Mouse (Mus musculus) intestine, embryonic 16.5 days (tissue): ENCODE measurements around the gene Dlg1. TPM values are rescaled to one million over a fixed set of nuclear protein-coding genes. Genes with fewer than 3 reads are reported as not detected.

Experiments used
- ATAC-seq: fragments of 200-750 bp; cut with Nextera tagmentation; 2 replicates; pipeline ENCODE4 v1.8.0; 2017; ENCODE audit warnings: moderate TSS enrichment, moderate library complexity
- H3K27ac ChIP-seq: fragments of 300-500 bp; sonication (generic); 2 replicates; pipeline ENCODE4 v1.5.1; 2014; ENCODE audit warnings: mild to moderate bottlenecking, low read length
- H3K27me3 ChIP-seq: fragments of 300-500 bp; sonication (generic); replicated peaks from 2 replicates; pipeline ENCODE4 v1.6.1; 2014; ENCODE audit warnings: low read length, control low read depth, mixed read lengths; ENCODE audit not compliant: control insufficient read depth, insufficient read depth
- H3K36me3 ChIP-seq: fragments of 300-500 bp; sonication (generic); 2 replicates; pipeline ENCODE4 v1.6.1; 2014; ENCODE audit warnings: low read length, control low read depth; ENCODE audit not compliant: control insufficient read depth, insufficient read depth
- H3K4me1 ChIP-seq: fragments of 300-500 bp; sonication (generic); 2 replicates; pipeline ENCODE4 v1.6.1; 2014; ENCODE audit warnings: low read length, control low read depth, mixed read lengths; ENCODE audit not compliant: control insufficient read depth, insufficient read depth
- H3K4me2 ChIP-seq: fragments of 300-500 bp; sonication (generic); 2 replicates; pipeline ENCODE4 v1.6.1; 2014; ENCODE audit warnings: low read depth, low read length, control low read depth
- H3K4me3 ChIP-seq: fragments of 300-500 bp; sonication (generic); 2 replicates; pipeline ENCODE4 v1.5.1; 2014; ENCODE audit warnings: mild to moderate bottlenecking, low read length
- H3K9ac ChIP-seq: fragments of 300-500 bp; sonication (generic); 2 replicates; pipeline ENCODE4 v1.6.1; 2014; ENCODE audit warnings: low read depth, low read length
- H3K9me3 ChIP-seq: fragments of 300-500 bp; sonication (generic); 2 replicates; pipeline ENCODE4 v1.6.1; 2016; ENCODE audit warnings: low read length, control low read depth; ENCODE audit not compliant: control insufficient read depth
- WGBS: fragments of 180-500 bp; shearing (Covaris S2); extraction: QIAGEN DNeasy Blood & Tissue Kit; methylation state at CpG from one replicate; pipeline ENCODE4 v1.1.7; 2014; 5-methylcytosine and 5-hydroxymethylcytosine counted together
- polyA plus RNA-seq: library from polyadenylated mRNA; unstranded; fragments of >200 nt; fragmentation: Nextera tagmentation; extraction: Ambion mirVana; gene quantifications from 2 replicates; pipeline ENCODE4 v1.2.1, GENCODE M21; 2015

Dlg1 gene
- polyA plus RNA-seq, 1 experiment from 2014 or later: 14.1 TPM

DNA sequence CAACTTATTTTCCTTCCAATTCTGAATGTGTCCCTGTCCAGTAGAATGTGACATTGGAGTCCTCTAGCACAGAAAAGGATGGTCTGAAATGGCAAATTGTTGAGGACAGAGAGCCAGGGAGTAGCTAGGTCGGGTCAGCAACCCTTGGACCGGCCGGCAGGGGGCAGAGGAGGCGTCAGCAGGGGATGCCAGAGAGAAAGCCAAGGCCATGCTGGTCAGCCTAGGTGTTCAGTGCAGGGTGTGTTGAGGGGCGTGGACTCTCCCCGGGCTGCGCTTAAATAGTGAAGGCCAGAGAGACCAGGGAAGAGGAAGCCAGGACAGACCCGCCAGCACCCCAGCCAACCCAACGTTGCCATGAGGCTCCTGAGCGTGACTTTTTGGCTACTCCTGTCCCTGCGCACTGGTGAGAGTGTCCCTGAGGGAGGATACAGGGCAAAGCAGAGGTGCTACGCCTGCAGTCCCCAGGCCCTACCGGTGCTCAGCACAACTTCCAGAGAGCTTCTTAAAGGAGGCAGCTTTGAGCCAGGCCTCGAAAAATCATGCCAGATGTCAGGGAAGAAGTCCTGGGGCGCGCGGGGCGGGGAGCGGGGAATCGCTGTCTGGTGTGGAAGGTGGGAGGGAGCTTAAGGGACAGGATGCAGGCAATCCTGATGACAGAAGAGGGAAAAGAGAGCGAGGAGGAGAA lies 215.5 kb downstream of the Dlg1 start, which contains the start of gene Meltf:
TSS of gene Meltf (plus strand) at position 238 of the 685 bp plus-strand sequence.
- Histone ChIP-seq H3K9me3 (no peaks in the 10 kb centered on the region), H3K27me3 (no peaks in the 10 kb centered on the region), H3K27ac (no peak within 1 kb of the TSS), H3K4me2 (peak within 1 kb of the TSS; percentile 43), H3K4me1 (peaks cover 6% of the 10 kb centered on the region), H3K4me3 (peak within 1 kb of the TSS; percentile 36), H3K36me3 (no peaks in the 10 kb centered on the region), H3K9ac (peak within 1 kb of the TSS; percentile 41)
- ATAC-seq: peak; percentile 85
- WGBS: 33% methylated on average over 21 of the region's 21 CpGs

DNA sequence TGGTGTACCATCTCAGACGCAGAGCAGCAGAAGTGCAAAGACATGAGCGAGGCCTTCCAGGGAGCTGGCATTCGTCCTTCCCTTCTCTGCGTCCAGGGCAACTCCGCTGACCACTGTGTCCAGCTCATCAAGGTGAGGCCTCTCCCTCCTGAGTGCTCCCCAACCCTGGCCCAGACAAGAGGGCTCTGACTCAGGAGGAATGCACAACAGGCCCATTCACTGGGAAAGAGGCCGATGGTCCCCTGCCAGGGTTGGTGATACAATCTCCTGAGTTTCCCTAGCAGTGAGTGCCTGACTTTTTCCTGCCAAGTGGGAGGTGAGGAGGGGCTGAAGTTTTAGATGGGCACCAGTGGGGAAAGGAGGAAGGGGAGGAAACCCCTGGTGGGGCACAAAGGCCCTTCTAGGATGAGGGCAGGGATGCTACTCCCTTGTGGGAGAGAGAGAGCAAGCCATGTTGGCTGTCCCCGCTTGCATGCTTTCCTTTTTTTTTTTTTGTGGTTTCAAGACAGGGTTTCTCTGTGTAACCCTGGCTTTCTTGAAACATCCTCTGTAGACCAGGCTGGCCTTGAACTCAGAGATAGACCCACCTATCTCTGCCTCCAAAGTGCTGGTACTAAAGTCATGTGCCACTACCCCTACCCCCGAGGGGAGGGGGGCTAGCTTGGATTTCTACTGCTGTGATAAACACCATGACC lies 217.1 kb downstream of the Dlg1 start:
- Histone ChIP-seq H3K4me3 (peak overlapping the region; percentile 36), H3K4me1 (peaks cover 7% of the 10 kb centered on the region), H3K9me3 (no peaks in the 10 kb centered on the region), H3K27ac (no peak overlapping the region), H3K36me3 (no peaks in the 10 kb centered on the region), H3K9ac (peak overlapping the region; percentile 41), H3K27me3 (no peaks in the 10 kb centered on the region), H3K4me2 (peak overlapping the region; percentile 25; the same call in 1 of the 2 replicates)
- WGBS: 84% methylated on average over 8 of the region's 8 CpGs
- no peak for ATAC-seq

DNA sequence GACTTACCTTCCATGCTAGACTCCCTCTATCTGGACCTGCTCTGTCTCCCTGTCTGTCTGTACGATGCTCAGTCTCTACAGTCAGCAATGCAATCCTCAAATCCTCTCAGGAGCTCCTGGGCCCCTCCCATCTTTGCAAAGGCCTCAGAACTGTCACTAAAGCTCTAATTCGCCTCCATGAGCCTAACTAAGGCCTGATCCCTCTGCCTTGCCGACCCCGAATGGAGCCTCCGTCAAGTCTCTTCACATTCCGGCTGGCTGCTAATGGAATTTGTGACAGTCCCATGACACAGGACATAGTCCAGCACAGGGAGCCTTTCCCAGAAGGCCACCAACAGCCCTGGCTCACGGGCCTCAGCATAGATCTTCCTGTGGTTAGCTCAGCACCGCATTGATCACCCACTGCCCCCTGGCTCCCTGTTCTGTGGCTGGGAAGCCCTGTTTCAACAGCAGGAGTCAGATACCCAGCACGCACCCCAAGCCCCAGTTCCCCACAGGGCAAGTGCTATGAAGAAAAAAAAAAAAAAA lies 219.2 kb downstream of the Dlg1 start:
- no peaks in the 10 kb centered on the region for H3K27me3 ChIP-seq
- H3K4me2 ChIP-seq: no peak overlapping the region
- ATAC-seq: no peak; the same call in 1 of the 2 replicates
- 67% methylated on average over 9 of the region's 9 CpGs for WGBS
- H3K36me3 ChIP-seq: no peaks in the 10 kb centered on the region
- no peak overlapping the region for H3K9ac ChIP-seq
- H3K4me3 ChIP-seq: no peak overlapping the region
- peaks cover 7% of the 10 kb centered on the region for H3K4me1 ChIP-seq
- no peaks in the 10 kb centered on the region for H3K9me3 ChIP-seq
- H3K27ac ChIP-seq: no peak overlapping the region

DNA sequence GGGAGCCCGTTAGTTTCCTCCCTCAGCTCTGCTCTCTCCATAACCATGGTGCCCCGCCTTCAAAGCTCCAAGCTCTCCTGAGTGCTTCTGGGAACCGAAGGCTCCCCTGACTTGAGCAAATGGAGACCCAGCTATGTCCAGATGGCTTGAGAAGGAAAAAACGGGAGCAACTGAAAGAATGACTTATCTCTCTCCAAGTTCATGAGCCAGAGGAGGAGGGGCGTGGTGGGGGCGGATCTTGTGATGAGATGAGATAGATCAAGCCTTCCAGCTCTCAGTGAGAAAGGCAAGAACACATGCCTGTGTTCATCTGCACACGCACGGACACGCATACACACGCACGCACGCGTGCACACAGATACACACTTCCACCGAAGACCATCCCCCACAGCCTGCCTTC lies 220.1 kb downstream of the Dlg1 start:
- peaks cover 7% of the 10 kb centered on the region for H3K4me1 ChIP-seq
- no peaks in the 10 kb centered on the region for H3K9me3 ChIP-seq
- H3K9ac ChIP-seq: no peak overlapping the region
- no peaks in the 10 kb centered on the region for H3K36me3 ChIP-seq
- H3K4me2 ChIP-seq: no peak overlapping the region
- no peak for ATAC-seq
- no peaks in the 10 kb centered on the region for H3K27me3 ChIP-seq
- WGBS: 68% methylated on average over 14 of the region's 14 CpGs
- H3K4me3 ChIP-seq: no peak overlapping the region
- no peak overlapping the region for H3K27ac ChIP-seq

DNA sequence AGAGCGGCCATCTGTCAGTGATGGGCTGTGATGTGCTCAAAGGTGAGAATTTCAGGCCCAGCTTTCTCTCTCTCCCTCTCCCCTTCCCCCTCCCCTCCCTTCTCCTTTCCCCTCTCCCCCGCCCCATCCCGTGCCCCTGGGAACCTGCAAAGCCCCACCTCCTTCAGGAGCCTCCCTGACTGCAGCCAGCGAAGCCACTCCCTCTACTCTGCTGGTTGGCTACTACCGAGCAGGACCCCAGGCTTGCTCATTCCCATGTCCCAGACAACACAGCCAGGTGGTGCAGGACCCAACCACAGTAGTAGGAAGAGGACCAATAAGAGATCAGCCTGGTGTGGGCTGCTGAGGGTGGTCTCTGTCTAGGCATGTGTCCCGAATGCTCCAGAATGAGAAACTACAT lies 220.7 kb downstream of the Dlg1 start:
- no peak for ATAC-seq
- Histone ChIP-seq H3K4me1 (peaks cover 7% of the 10 kb centered on the region), H3K36me3 (no peaks in the 10 kb centered on the region), H3K27ac (no peak overlapping the region), H3K4me2 (no peak overlapping the region), H3K27me3 (no peaks in the 10 kb centered on the region), H3K9me3 (no peaks in the 10 kb centered on the region), H3K9ac (no peak overlapping the region), H3K4me3 (no peak overlapping the region)
- WGBS: 27% methylated on average over 6 of the region's 6 CpGs

DNA sequence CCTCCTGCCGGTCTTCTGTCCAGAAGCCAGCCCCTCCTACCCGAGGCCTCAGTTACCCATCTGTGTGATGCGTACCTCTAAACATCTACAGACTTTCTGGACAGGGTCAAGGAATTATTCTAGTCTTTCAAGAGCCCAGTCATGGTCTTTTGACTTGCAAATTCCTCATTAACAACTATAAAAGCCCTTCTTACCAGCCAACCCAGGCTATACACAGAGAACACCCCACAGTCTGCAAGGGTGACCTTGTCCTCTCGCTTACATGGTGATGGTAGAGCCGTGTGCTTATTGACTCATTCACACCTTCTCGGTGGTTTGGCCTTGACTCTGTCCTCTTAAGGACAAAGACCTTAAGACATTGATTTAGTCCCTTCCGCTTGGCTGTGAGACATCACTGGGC lies 227.7 kb downstream of the Dlg1 start:
- Histone ChIP-seq H3K27ac (no peak overlapping the region), H3K4me2 (no peak overlapping the region), H3K4me3 (no peak overlapping the region), H3K9me3 (no peaks in the 10 kb centered on the region), H3K9ac (no peak overlapping the region), H3K36me3 (no peaks in the 10 kb centered on the region), H3K4me1 (no peaks in the 10 kb centered on the region), H3K27me3 (no peaks in the 10 kb centered on the region)
- no peak for ATAC-seq
- WGBS: 77% methylated on average over 7 of the region's 7 CpGs

DNA sequence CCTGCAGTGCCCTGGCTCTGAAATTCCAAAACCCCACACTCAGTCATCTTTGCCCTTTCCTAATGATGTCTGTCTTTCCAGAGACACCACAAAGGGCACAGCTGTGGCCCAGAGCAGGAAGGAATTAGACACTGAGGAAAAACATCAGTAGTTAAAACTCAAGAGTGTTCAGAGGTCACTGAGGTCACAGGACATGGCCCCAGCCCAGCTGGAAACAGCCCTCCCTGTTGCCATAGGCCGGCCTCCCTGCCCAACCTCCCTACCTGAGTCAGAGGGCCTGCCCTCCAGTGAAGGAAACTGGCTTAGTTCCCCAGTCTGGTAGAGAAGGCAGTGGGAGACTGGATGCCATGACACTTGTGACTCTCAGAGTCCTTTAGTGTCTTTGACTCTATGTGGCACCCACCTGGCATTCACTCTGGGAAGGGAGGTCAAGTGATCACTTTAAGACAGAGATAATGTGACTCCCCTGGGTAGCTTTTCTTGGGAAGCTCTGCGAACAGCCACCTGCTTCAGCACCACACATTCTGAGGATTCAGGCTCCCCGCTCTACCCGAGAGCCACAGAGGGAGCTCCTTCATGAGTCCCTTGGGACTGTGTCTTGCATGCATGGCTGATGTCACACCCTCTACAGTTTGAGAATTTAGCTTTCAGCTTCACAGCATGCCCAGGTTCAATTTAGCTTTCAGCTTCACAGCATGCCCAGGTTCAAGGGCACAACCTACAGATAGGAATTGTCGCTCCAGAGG lies 230.3 kb downstream of the Dlg1 start:
- H3K4me1 ChIP-seq: peaks cover 8% of the 10 kb centered on the region; the same call in 1 of the 2 replicates
- no peaks in the 10 kb centered on the region for H3K9me3 ChIP-seq
- WGBS: 69% methylated on average over 5 of the region's 5 CpGs

DNA sequence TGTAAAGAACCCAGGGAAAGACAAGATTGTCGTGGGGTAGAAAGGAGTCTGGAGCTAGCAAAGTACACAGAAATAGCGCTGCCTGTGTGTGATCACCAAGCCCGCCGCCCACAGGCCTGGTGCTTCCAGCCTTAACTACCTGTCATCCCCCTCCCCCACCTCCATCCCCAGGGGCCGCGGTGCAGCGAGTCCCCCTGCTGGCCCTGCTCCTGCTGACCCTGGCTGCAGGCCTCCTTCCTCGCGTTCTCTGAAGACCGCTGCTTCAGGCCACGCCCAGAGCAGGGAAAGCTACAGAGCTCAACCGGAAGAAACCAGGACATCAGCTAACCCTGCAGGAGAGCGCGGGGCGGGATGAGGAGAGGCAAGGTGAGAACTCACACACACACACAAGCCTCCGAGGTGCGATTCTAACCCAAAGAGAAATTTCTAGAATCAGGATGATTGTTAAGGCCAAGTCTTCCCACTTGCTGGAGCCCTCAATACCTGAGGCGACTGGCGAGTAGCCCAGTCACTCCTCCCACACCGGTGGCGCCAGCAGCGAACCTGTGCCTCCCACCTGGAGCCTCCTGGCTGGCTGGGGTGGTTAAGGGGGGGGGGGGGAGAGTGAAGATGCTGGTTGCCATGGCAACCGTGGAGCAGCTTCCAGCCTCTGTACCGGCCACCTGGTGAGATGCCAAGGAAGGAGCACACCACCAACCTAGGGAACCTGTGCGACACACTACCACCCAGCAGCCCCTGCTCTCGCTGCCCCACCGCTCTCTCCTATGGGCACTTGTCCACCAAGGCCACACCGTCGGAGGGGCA lies 233.9 kb downstream of the Dlg1 start:
- peak; percentile 59 for ATAC-seq
- 15% methylated on average over 29 of the region's 29 CpGs for WGBS
- Histone ChIP-seq H3K27me3 (no peaks in the 10 kb centered on the region), H3K36me3 (no peaks in the 10 kb centered on the region), H3K4me3 (peak overlapping the region; percentile 25), H3K4me1 (peaks cover 8% of the 10 kb centered on the region; the same call in 1 of the 2 replicates), H3K9ac (peak overlapping the region; percentile 51), H3K4me2 (peak overlapping the region; percentile 58), H3K9me3 (peaks cover 9% of the 10 kb centered on the region; the same call in 1 of the 2 replicates), H3K27ac (no peak overlapping the region)

More for the DNA sequence above, 230.3 kb downstream of the Dlg1 start:
- no peak overlapping the region for H3K4me2 ChIP-seq
- H3K9ac ChIP-seq: no peak overlapping the region
- no peak overlapping the region for H3K27ac ChIP-seq
- H3K4me3 ChIP-seq: no peak overlapping the region
- ATAC-seq: no peak
- no peaks in the 10 kb centered on the region for H3K36me3 ChIP-seq
- H3K27me3 ChIP-seq: no peaks in the 10 kb centered on the region
